Mouse (Mus musculus): ENCODE data around the gene Nwd1.
"Not testable (repeated sequence)": the region's sequence is repeated elsewhere in the genome, so short reads cannot be mapped to it uniquely, and the experiment has no call there.

The Nwd1 gene

DNA sequence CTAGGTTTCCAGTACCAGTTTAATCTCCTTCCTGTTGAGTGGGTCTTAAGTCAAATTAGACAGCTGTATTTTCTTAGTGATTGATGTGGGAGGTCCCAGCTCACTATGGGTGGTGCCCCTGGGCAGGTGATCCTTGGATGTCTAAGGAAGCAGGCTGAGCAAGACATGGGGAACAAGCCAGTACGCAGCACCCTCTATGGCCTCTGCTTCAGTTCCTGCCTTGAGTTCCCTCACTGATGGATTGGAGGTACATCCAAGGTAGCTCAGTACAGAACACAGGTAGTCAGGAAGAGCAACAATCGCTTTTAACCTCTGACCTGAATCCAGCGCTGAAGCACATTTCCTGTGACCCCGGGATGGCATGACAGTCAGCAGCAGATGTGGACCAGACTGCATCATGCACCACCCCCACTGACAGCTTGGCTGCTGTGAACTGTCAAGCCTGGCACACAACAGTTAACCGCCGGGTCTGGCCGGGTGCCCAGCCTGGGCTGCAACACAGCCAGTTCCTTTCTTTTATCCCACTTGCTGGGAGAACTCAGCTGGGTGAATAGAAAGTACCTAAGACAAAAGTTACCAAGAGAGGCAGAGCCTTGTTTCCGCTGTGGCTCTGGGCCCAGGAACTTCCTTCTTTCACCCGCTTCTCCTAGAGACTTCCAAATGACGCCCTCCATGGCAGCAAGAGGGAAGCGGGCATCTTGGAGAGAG, at the start of gene Nwd1:
Nwd1 (plus strand) TSS at position 652 of the 708 bp plus-strand sequence.
- in situ Hi-C loops (cut with MboI; ENCODE audit: unreplicated experiment in 2 of 2): no loop called here

DNA sequence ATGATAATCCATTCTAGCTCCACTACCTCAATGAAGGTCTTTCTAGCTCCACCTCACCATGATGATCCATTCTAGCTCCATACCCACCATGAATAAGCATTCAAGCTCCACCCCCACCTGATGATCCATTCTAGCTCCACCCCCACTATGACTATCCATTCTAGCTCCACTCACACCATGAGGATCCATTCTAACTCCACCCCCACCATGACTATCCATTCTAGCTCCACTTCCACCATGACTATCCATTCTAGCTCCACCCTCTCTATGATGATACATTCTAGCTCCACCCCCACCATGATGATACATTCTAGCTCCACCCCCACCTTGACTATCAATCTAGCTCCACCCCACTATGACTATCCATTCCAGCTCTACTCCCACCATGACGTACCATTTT, 3.6 kb upstream of the Nwd1 start:
- in situ Hi-C loops (cut with MboI; ENCODE audit: unreplicated experiment in 2 of 2): no loop called here

- in situ Hi-C loops (cut with MboI; ENCODE audit: unreplicated experiment in 2 of 2): no loop called here
Observed at GRCm38 (mm10) chr8:72644601-72645000, 1.9 kb upstream of the Nwd1 start.

GRCm38 (mm10) chr8:72646768-72647143, 245 bp downstream of the Nwd1 start:
- in situ Hi-C loops (cut with MboI; ENCODE audit: unreplicated experiment in 2 of 2): no loop called here

DNA sequence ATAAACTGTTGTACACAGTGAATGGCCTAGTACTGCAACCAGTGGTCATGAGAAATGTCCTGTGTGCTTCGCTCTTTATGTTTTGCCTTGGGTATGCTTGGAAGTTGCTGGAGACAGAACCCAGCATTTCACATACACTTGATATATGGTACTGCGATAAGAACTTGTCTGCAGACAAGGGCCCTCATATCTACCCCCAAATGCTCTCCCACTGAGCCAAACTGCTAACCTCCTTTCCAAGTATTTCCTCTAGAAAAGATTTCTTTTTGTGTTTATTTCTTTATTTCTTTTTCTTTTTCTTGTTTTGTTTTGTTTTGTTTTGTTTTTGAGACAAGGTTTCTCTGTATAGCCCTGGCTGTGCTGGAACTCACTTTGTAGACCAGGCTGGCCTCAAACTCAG, 4.2 kb downstream of the Nwd1 start:
- in situ Hi-C loops (cut with MboI; ENCODE audit: unreplicated experiment in 2 of 2): no loop called here

DNA sequence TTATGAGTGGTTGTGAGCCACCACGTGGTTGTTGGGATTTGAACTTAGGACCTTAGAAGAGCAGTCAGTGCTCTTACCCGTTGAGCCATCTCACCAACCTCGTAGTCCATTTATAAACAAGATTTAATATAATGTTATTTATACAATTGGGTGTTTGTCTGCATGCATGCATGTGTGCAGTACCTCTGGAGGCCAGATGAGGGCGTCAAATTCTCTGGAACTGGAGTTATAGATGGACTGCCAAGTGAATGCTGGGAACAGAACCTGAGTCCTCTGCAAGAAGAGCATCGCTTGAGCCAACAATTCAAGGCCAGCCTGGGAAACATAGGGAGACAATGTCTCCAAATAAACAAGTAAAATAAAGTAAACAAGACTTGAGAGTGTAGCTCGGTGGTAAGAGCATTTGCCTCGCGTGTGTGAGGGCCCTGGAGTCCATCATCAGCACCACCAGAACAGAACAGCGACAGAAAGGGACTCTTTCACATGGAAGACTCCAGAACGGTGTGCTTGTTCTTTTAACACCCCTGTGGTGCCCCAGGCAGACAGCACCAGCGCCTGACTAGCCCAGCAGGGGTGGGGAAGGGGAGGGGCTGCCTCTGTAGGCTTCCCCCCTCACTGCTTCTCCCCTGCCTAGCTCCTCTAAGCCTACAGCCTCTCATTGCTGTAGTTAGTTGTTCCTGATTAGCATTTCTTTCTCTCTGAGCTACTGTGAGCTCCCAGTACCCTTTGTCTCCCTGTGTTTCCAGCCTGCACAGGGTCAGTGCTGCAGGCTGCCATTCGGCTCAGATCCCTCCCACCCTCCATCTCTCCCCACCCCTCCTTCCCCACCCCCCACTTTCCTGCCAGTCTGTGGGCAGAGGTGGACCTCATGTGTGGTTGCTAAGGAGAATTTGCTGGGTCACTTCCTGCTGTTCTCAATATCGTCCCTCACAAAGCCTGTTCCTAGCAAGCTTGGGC, 8.3 kb downstream of the Nwd1 start:
- in situ Hi-C loops (cut with MboI; ENCODE audit: unreplicated experiment in 2 of 2): no loop called here

- in situ Hi-C loops (cut with MboI; ENCODE audit: unreplicated experiment in 2 of 2): no loop called here
Observed at GRCm38 (mm10) chr8:72655522-72655912, 9.0 kb downstream of the Nwd1 start.

DNA sequence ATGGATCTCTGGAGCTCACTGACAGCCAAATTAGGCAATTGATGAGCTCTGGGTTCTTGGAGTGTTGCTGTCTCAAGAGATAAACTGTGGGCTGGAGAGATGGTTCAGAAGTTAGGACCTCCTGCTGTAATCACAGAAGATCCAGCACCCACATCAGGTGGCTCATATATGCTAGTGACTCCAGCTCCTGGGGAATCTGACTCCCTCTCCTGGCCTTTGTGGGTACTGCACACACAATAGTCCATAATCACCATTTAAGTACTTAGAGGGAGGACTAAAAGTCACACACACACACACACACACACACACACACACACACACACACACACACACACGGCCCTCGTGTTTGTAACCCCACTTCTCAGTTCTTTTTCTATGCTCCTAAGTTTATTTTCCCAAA, 13.5 kb downstream of the Nwd1 start:
- in situ Hi-C loops (cut with MboI; ENCODE audit: unreplicated experiment in 2 of 2): no loop called here

GRCm38 (mm10) chr8:72664107-72664652, 17.7 kb downstream of the Nwd1 start:
- in situ Hi-C loops (cut with MboI; ENCODE audit: unreplicated experiment in 2 of 2): no loop called here

DNA sequence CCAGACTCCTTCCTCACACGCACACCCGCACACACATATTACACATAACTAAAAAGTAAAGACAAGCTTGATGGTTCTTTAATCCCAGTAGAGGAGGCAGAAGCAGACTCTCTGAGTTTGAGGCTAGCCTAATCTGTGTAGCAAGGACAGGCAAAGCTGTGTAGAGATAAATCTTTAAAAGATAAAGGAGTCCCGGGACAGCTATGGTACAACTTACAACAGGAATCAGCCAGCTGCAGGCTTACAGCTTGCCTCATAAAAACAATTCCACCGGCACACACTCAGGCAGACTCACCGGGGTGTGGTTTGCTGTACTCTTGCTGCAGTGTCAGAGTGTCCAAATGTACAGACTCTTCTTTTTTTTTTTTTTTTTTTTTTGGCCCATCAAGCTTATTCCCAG, 18.2 kb downstream of the Nwd1 start:
- in situ Hi-C loops (cut with MboI; ENCODE audit: unreplicated experiment in 2 of 2): no loop called here

- in situ Hi-C loops (cut with MboI; ENCODE audit: unreplicated experiment in 2 of 2): no loop called here
Observed at GRCm38 (mm10) chr8:72665405-72665804, 18.9 kb downstream of the Nwd1 start.

GRCm38 (mm10) chr8:72668925-72669324, 22.4 kb downstream of the Nwd1 start:
- in situ Hi-C loops (cut with MboI; ENCODE audit: unreplicated experiment in 2 of 2): no loop called here

GRCm38 (mm10) chr8:72672802-72673201, 26.3 kb downstream of the Nwd1 start:
- in situ Hi-C loops (cut with MboI; ENCODE audit: unreplicated experiment in 2 of 2): no loop called here

DNA sequence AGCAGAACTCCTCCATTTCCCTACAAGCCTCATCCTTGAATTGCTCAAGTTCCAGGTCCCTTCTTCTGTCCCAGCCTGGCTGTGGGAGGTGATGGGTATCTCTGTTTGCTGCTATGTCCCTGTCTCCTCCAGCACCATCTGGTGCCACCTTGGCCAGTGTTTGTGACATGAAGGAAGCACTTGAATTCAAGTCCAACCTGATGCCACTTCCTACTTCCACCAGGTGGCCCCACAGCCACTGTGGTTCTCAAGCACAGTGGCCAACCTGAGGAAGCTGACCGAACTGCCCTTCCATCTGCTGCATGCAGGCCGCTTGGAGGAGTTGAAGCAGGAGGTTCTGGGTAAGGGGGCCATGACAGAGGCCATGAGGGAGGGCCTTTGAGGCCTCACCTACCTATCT, 27.7 kb downstream of the Nwd1 start:
- in situ Hi-C loops (cut with MboI; ENCODE audit: unreplicated experiment in 2 of 2): no loop called here

DNA sequence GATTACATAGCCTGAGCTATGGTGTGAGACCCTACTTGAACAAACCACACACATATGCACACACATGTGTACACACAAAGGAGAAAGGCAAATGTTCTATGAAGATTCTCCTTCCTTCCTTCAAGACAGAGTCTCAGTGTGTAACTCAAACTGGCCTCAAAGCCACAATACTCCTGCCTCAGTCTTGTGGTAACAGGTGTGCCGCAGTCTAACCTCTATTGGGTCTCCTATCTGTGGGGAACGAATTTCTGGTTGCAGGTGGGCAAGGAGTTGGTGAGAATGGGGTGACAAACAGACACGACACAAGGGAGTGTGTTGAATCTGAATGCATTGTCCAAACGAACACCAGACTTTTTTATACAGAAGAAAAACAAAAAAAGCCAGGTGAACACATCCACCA, 29.9 kb downstream of the Nwd1 start:
- in situ Hi-C loops (cut with MboI; ENCODE audit: unreplicated experiment in 2 of 2): no loop called here

DNA sequence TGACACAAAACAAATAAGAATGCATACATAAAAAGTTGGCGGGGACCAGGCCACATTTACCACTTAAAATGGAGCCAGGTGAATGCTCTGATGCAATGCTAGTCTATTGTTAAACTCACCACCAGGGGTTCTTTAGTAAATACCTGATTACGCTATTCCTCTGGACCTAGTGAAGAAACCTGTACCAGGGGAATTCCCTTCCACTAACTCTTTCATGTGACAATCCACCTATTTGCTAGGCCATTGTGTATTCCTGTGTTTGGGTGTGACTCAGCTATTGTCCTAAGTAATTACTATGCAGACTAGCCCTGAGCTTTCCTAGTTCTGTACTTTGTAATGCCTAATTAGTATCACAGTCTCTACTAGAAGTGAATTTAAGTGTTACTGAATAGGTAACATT, 30.3 kb downstream of the Nwd1 start:
- in situ Hi-C loops (cut with MboI; ENCODE audit: unreplicated experiment in 2 of 2): not testable (repeated sequence)

GRCm38 (mm10) chr8:72677331-72677730, 30.8 kb downstream of the Nwd1 start:
- in situ Hi-C loops (cut with MboI; ENCODE audit: unreplicated experiment in 2 of 2): no loop called here

DNA sequence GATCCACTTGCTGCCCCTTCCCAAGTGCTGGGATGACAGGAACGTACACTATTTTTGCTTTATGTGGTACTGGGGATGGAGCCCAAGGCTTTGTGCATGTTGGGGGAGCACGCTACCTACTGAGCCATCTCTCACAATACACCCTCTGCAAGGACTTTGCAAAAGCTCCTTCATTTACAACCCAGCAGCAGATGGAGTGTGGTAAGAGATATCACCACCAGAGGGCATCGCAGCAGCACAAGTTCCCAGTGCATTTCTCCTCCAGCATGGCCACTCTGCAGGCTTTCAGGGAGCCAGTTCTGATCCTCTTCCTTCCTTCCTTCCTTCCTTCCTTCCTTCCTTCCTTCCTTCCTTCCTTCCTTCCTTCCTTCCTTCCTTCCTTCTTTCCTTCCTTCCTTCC, 33.6 kb downstream of the Nwd1 start:
- in situ Hi-C loops (cut with MboI; ENCODE audit: unreplicated experiment in 2 of 2): no loop called here

DNA sequence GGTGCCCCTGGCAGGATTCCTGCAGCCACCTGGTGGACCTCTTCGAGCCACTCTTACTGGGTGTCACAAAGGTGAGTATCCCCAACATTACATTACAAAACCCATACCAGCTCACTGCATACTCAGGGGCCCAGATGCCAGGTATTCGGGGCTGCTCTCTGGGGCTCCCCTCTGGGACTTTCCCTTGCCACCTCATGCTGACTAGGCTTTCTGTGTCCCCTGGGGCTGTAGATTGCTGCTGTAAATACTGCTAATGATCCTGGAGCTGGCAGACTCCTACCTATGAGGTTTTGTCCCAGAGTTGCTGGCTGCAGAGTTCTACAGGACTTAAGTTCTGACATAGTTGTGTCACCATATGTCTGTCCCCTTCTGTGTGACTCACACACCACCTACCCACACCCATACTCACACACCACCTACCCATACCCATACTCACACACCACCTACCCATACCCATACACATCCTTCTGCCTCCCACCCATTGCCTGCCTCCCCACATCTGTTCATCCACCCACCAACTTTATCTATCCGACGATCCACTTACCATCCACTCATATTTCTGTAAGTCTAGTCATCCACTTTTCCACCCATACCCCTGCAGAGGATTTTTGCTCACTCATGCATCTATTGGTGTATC, 35.7 kb downstream of the Nwd1 start:
- in situ Hi-C loops (cut with MboI; ENCODE audit: unreplicated experiment in 2 of 2): no loop called here

DNA sequence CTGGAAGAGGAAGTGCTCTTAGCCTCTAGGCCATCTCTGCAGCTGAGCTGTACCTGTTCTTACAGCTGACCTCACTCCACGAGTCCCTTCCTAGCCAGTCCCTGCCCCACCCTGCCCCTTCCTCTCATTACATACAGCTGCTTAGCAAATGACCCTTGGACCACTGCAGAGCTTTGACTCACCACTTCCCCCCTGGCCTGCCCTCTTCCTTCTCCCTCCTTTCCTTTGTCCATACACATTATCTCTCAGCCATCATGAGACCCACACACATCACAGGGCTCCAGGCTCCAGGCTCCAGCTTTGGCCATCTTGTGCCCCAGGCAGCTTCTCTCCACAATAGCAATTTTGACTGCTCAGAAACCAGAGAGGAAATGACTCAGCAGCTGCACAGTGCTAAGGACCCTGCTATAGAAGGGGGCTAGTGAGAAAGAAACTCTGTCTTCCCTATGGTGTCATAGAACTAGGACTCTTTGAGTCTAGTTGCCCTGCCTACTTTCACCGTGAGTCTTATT, 36.6 kb downstream of the Nwd1 start:
- in situ Hi-C loops (cut with MboI; ENCODE audit: unreplicated experiment in 2 of 2): no loop called here

GRCm38 (mm10) chr8:72683572-72684099, 37.1 kb downstream of the Nwd1 start:
- in situ Hi-C loops (cut with MboI; ENCODE audit: unreplicated experiment in 2 of 2): not testable (repeated sequence)
